Mouse (Mus musculus) heart, adult 2 months (tissue): ENCODE data around the gene Asap2. TPM values are rescaled to one million over a fixed set of nuclear protein-coding genes. Genes with fewer than 3 reads are reported as not detected.

ENCODE experiments used
- DNase-seq, 2 experiments: peaks; one replicate each; pipeline ENCODE4 v3.0.0; 2021
- H3K27ac ChIP-seq: fragments of 200-600 bp; 2 replicates; pipeline ENCODE4 v1.8.1; 2022
- H3K27me3 ChIP-seq: fragments of 200-500 bp; 2 replicates; pipeline ENCODE4 v1.6.1; 2012; ENCODE audit warnings: mild to moderate bottlenecking, low read length, inconsistent platforms, mixed read lengths; ENCODE audit not compliant: control insufficient read depth, insufficient read depth
- H3K36me3 ChIP-seq: fragments of 200-500 bp; 2 replicates; pipeline ENCODE4 v1.6.1; 2012; ENCODE audit warnings: low read length, inconsistent platforms; ENCODE audit not compliant: control insufficient read depth, insufficient read depth
- H3K4me1 ChIP-seq: fragments of 200-500 bp; 2 replicates; pipeline ENCODE4 v1.6.1; 2011; ENCODE audit warnings: low read length; ENCODE audit not compliant: control insufficient read depth, insufficient read depth
- H3K4me3 ChIP-seq: fragments of 200-600 bp; 2 replicates; pipeline ENCODE4 v1.8.1; 2022
- H3K79me2 ChIP-seq: fragments of 200-500 bp; replicated peaks from 2 replicates; pipeline ENCODE4 v1.6.1; 2012; ENCODE audit warnings: mild to moderate bottlenecking, inconsistent platforms, low read length, moderate library complexity, mixed read lengths; ENCODE audit not compliant: control insufficient read depth, insufficient read depth
- H3K9ac ChIP-seq: fragments of 200-500 bp; 2 replicates; pipeline ENCODE4 v1.6.1; 2012; ENCODE audit warnings: low read depth, mild to moderate bottlenecking, control low read depth, inconsistent platforms, low read length, mixed read lengths
- CTCF ChIP-seq: fragments of 200-600 bp; IDR thresholded peaks from 2 replicates; pipeline ENCODE4 v1.8.1; 2022; ENCODE audit warnings: antibody characterized with exemption, mild to moderate bottlenecking, moderate library complexity
- EP300 ChIP-seq: fragments of 200-500 bp; IDR thresholded peaks from 2 replicates; pipeline ENCODE4 v1.6.1; 2011; ENCODE audit warnings: low read depth, low read length, control low read depth; ENCODE audit not compliant: insufficient read depth
- POLR2A ChIP-seq: fragments of 200-500 bp; IDR thresholded peaks from 2 replicates; pipeline ENCODE4 v1.6.1; 2011; ENCODE audit warnings: mild to moderate bottlenecking, low read depth, low read length, control low read depth; ENCODE audit not compliant: insufficient read depth
- WGBS: fragments of 180-500 bp; shearing (Covaris S2); methylation state at CpG from one replicate; pipeline ENCODE4 v1.1.7; 2018; 5-methylcytosine and 5-hydroxymethylcytosine counted together
- intact Hi-C: fragments of 180-260 bp; cut with DNase I; formaldehyde crosslinking; loops from one replicate; pipeline ENCODE4 v1.15.1; 2025
- polyA plus RNA-seq: library from polyadenylated mRNA; depleted of rRNA; stranded (reverse); fragments of >200 nt; gene quantifications from 2 replicates; pipeline ENCODE4 v1.2.3, GENCODE M21; 2012
- total RNA-seq, 2 experiments: library from RNA; stranded (reverse); gene quantifications; 2 replicates each; pipeline ENCODE4 v1.2.3; 2021

The Asap2 gene
- total and polyA plus RNA-seq, 3 experiments: 8.2 to 11.5 (median 10.3) TPM

DNA sequence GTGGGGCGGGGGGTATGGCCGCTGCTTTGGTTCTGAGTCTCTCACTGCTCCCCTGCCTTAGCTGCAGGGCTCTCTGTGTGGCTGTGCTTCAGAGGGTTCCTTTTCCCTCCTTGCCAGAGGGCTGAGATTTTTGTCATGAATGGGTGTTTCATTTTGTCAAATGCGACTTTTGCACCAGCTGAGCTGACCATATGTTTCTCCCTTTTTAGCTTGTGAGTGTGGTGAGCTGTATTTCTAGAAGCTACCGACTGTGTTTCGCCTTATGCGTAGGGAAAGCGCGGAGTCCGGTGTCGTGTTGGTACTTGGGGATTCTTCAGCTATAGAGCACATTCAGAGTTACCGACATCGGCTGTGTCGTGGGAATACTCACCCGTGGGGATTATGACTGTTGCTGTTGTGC is 149.9 kb downstream of the Asap2 start:
- Histone ChIP-seq H3K36me3 (peaks cover 10% of the 10 kb centered on the region), H3K4me3 (no peak overlapping the region), H3K4me1 (peaks cover 52% of the 10 kb centered on the region), H3K27ac (no peak overlapping the region; the same call in 1 of the 2 replicates), H3K79me2 (peaks cover 10% of the 10 kb centered on the region; the same call in 1 of the 2 replicates), H3K27me3 (no peaks in the 10 kb centered on the region), H3K9ac (no peak overlapping the region)
- TF ChIP-seq POLR2A: no peak
- TF ChIP-seq EP300: no peak
- TF ChIP-seq CTCF: no peak
- intact Hi-C loops: no loop called here
- WGBS: 82% methylated on average over 14 of the region's 14 CpGs
- DNase-seq: no peak

- H3K27ac ChIP-seq: no peak overlapping the region
- H3K4me3 ChIP-seq: no peak overlapping the region
- intact Hi-C loops: no loop called here
- peaks cover 10% of the 10 kb centered on the region for H3K36me3 ChIP-seq
- no peak for TF ChIP-seq EP300
- TF ChIP-seq POLR2A: no peak
- TF ChIP-seq CTCF: no peak
- DNase-seq: no peak
- no peaks in the 10 kb centered on the region for H3K27me3 ChIP-seq
- H3K79me2 ChIP-seq: peaks cover 10% of the 10 kb centered on the region; the same call in 1 of the 2 replicates
- H3K4me1 ChIP-seq: peaks cover 50% of the 10 kb centered on the region
- 54% methylated on average over 6 of the region's 6 CpGs for WGBS
- H3K9ac ChIP-seq: no peak overlapping the region
Observed at GRCm38 (mm10) chr12:21140741-21141308, 150.6 kb downstream of the Asap2 start.

- Histone ChIP-seq H3K36me3 (peaks cover 12% of the 10 kb centered on the region), H3K4me1 (peaks cover 48% of the 10 kb centered on the region), H3K4me3 (no peak overlapping the region), H3K79me2 (peaks cover 10% of the 10 kb centered on the region), H3K27ac (peak overlapping the region; percentile 0; the same call in 1 of the 2 replicates), H3K27me3 (no peaks in the 10 kb centered on the region), H3K9ac (no peak overlapping the region)
- DNase-seq: no peak
- intact Hi-C loops: no loop called here
- WGBS: 64% methylated on average over 5 of the region's 5 CpGs
- 0 out of 2 replicates have a peak, but pooled peaks have one; percentile 4 for TF ChIP-seq EP300
- TF ChIP-seq CTCF: no peak
- TF ChIP-seq POLR2A: no peak
Observed at GRCm38 (mm10) chr12:21141691-21142300, 151.5 kb downstream of the Asap2 start.

DNA sequence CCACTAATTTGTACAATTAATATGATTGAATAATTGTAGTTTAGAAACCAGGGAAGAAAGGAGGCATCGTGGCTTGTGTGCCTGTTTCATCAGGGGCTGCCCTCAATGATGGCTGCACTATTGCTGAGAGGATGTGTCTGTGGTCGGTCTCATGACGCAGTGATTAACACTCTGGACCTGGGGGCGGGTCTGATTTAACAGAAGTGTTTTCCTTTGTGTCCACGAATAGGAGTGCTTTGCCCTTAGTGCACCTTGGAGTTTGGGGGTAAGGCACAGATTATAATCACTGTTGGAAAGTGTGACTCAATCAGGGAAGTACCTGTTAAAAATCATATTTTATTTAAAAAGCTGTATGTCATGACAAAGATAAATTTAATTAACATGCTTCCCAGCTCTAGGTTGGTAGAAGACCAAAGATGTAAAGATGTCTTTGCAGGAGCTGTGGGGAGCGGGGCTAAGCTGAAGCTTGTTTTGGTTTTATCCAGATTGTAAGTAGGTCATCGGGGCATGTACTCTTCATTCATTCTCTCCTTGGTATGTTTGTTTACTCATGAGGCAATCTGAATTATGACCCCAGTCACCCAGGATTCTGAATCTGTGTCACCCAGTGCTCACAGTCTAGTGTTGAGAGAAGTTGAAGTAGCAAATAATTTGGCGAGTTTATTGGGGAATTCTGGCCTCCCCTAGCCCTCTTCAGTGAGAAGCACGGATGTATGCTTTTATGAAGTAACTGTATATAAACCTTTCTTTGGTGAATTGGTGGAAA is 152.4 kb downstream of the Asap2 start:
- no peak for DNase-seq
- peaks cover 10% of the 10 kb centered on the region for H3K79me2 ChIP-seq
- 64% methylated on average over 9 of the region's 9 CpGs for WGBS
- intact Hi-C loops: no loop called here
- no peak overlapping the region for H3K4me3 ChIP-seq
- H3K4me1 ChIP-seq: peaks cover 47% of the 10 kb centered on the region
- peaks cover 10% of the 10 kb centered on the region for H3K36me3 ChIP-seq
- no peaks in the 10 kb centered on the region for H3K27me3 ChIP-seq
- TF ChIP-seq CTCF (no peak), POLR2A (no peak), EP300 (no peak)
- H3K27ac ChIP-seq: no peak overlapping the region
- no peak overlapping the region for H3K9ac ChIP-seq

- Histone ChIP-seq H3K9ac (no peak overlapping the region), H3K27me3 (no peaks in the 10 kb centered on the region), H3K4me1 (peaks cover 42% of the 10 kb centered on the region), H3K27ac (peak overlapping the region; percentile 58), H3K4me3 (no peak overlapping the region), H3K36me3 (peaks cover 10% of the 10 kb centered on the region), H3K79me2 (peaks cover 14% of the 10 kb centered on the region)
- TF ChIP-seq EP300 (no peak), CTCF (no peak), POLR2A (no peak)
- no peak for DNase-seq
- intact Hi-C loops: no loop called here
- 13% methylated on average over 5 of the region's 5 CpGs for WGBS
Observed at GRCm38 (mm10) chr12:21144602-21145001, 154.3 kb downstream of the Asap2 start.

DNA sequence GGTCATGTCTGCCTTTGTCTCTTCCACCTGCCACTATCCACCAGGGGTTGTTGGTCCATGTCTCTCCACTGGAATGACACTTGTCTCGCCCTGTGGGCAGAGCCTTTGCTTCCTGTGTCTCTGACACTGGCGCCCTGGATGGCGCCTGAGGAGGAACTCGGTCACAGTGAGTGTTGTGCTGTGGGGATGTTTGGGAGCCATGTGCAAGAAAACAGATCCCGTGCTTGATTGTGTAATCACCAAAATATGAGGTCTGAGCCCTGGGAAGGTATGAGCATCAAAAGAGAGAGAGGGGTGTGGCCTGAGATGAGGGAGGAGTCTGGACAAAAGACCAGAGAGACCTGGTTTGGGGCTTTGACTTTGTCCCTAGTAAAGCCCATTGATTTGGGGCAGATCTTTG is 154.8 kb downstream of the Asap2 start:
- peak overlapping the region; percentile 58 for H3K27ac ChIP-seq
- DNase-seq: no peak
- intact Hi-C loops: no loop called here
- WGBS: 55% methylated on average over 5 of the region's 5 CpGs
- TF ChIP-seq POLR2A (no peak), EP300 (no peak), CTCF (no peak)
- peaks cover 15% of the 10 kb centered on the region for H3K79me2 ChIP-seq
- H3K36me3 ChIP-seq: peaks cover 10% of the 10 kb centered on the region
- H3K4me3 ChIP-seq: no peak overlapping the region
- peaks cover 42% of the 10 kb centered on the region for H3K4me1 ChIP-seq
- no peaks in the 10 kb centered on the region for H3K27me3 ChIP-seq
- H3K9ac ChIP-seq: no peak overlapping the region
